Mouse (Mus musculus) forebrain, embryonic 11.5 days (tissue): ENCODE measurements around the gene Prss27. TPM values are rescaled to one million over a fixed set of nuclear protein-coding genes. Genes with fewer than 3 reads are reported as not detected.

Experiments used
- ATAC-seq: fragments of 200-750 bp; cut with Nextera tagmentation; replicated peaks from 2 replicates; pipeline ENCODE4 v1.8.0; 2017; ENCODE audit warnings: moderate TSS enrichment; ENCODE audit not compliant: low FRiP score
- DNase-seq: peaks from one replicate; pipeline ENCODE4 v3.0.0-alpha.2; 2017; ENCODE audit warnings: low spot score
- H3K27ac ChIP-seq: fragments of 300-500 bp; sonication (generic); 2 replicates; pipeline ENCODE4 v1.5.1; 2014; ENCODE audit warnings: low read depth, low read length
- H3K27me3 ChIP-seq: fragments of 300-500 bp; sonication (generic); 2 replicates; pipeline ENCODE4 v1.6.1; 2014; ENCODE audit warnings: mild to moderate bottlenecking, low read length, mixed read lengths; ENCODE audit not compliant: control insufficient read depth, insufficient read depth
- H3K36me3 ChIP-seq: fragments of 300-500 bp; sonication (generic); 2 replicates; pipeline ENCODE4 v1.6.1; 2014; ENCODE audit warnings: mild to moderate bottlenecking, low read length, moderate library complexity, mixed read lengths; ENCODE audit not compliant: control insufficient read depth, insufficient read depth
- H3K4me1 ChIP-seq: fragments of 300-500 bp; sonication (generic); replicated peaks from 2 replicates; pipeline ENCODE4 v1.6.1; 2014; ENCODE audit warnings: low read length, mixed read lengths; ENCODE audit not compliant: control insufficient read depth, insufficient read depth
- H3K4me2 ChIP-seq: fragments of 300-500 bp; sonication (generic); 2 replicates; pipeline ENCODE4 v1.6.1; 2014; ENCODE audit warnings: low read depth, mild to moderate bottlenecking, low read length, moderate library complexity, mixed read lengths; ENCODE audit not compliant: severe bottlenecking
- H3K4me3 ChIP-seq: fragments of 300-500 bp; sonication (generic); 2 replicates; pipeline ENCODE4 v1.5.1; 2014; ENCODE audit warnings: low read depth, low read length
- H3K9ac ChIP-seq: fragments of 300-500 bp; sonication (generic); 2 replicates; pipeline ENCODE4 v1.6.1; 2014; ENCODE audit warnings: low read length
- H3K9me3 ChIP-seq: fragments of 300-500 bp; sonication (generic); 2 replicates; pipeline ENCODE4 v1.6.1; 2016; ENCODE audit warnings: low read length, mixed read lengths; ENCODE audit not compliant: control insufficient read depth
- WGBS: fragments of 180-500 bp; shearing (Covaris S2); extraction: QIAGEN DNeasy Blood & Tissue Kit; methylation state at CpG from one replicate; pipeline ENCODE4 v1.1.7; 2014; 5-methylcytosine and 5-hydroxymethylcytosine counted together
- polyA plus RNA-seq: library from polyadenylated mRNA; unstranded; fragments of >200 nt; fragmentation: Nextera tagmentation; extraction: Ambion mirVana; gene quantifications from 2 replicates; pipeline ENCODE4 v1.2.1, GENCODE M21; 2014

Gene Prss27
- polyA plus RNA-seq, 1 experiment from 2014 or later: 0.15 TPM

DNA sequence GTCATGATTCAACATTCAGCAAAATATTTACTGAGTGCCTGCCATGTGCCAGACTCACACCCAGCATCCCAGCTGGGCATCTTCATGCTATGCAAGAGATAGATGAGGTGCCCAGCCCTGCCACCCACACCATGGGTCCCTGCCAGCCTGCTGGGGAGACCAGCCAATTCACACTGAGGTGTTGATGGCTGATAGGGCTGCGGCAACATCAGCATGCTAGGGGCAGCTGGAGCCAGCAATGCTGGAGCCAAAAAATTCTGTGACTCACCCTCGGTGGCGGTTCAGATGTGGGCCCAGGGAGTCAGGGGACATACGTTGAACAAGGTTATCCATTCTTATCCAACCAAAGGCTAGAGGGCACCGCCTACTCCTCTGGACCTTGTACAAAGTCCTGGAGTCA is 37.5 kb upstream of the Prss27 start:
- H3K4me2 ChIP-seq: no peak overlapping the region
- H3K27me3 ChIP-seq: no peaks in the 10 kb centered on the region
- WGBS: 86% methylated on average over 5 of the region's 5 CpGs
- H3K9me3 ChIP-seq: no peaks in the 10 kb centered on the region
- H3K4me1 ChIP-seq: no peaks in the 10 kb centered on the region
- no peak overlapping the region for H3K4me3 ChIP-seq
- DNase-seq: no peak
- ATAC-seq: no peak
- no peaks in the 10 kb centered on the region for H3K36me3 ChIP-seq
- no peak overlapping the region for H3K27ac ChIP-seq
- no peak overlapping the region for H3K9ac ChIP-seq

DNA sequence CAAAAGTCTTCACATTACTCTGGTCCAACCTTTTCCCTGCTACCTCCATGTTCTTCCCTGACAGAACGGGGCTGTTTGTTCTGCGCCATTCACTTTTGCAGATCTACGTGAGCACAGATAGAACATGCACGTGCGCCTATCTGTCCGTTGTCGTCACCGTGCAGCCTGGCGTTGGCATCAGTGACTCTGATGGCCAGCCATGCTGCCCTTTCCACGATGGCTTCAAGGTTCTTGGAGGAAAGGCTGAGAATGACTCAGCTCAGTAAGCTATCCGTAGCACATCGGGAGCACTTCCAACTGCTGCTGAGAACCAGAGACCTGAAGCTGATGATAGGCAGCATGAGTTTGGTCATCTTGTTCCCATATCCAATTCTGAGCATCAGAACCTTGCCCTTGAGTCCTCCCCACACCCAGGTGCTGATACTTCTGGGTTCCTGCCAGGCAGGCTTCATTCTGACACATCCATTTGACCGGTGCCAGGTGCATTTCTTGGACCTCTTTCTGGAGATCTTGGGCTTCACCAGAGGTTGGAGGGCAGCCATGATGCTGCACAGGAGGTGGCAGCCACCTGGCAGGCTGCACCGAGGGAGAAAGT is 33.8 kb upstream of the Prss27 start:
- Histone ChIP-seq H3K27ac (no peak overlapping the region), H3K4me3 (no peak overlapping the region), H3K4me2 (no peak overlapping the region), H3K9ac (no peak overlapping the region), H3K36me3 (no peaks in the 10 kb centered on the region), H3K27me3 (no peaks in the 10 kb centered on the region), H3K4me1 (no peaks in the 10 kb centered on the region), H3K9me3 (no peaks in the 10 kb centered on the region)
- 92% methylated on average over 14 of the region's 14 CpGs for WGBS
- ATAC-seq: no peak
- DNase-seq: no peak

DNA sequence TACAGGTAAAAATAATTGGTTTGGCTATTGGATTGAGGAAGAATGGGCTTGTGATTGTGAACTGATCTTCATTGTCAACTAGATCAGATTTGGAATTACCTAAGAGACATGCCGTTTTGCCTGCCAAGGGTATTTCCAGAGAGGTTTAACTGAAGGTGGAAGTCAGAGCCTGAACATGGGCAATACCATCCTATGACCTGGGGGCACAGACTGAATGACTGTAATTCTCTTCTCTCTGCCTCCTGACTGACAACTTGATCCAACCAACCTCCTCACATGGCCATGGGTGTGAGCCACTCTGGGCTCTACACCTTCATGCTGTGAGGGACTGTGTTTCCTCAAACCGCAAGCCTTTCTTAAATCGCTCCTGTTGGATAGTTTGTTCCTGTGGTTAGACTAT is 32.9 kb upstream of the Prss27 start:
- H3K9ac ChIP-seq: no peak overlapping the region
- no peaks in the 10 kb centered on the region for H3K4me1 ChIP-seq
- H3K27me3 ChIP-seq: no peaks in the 10 kb centered on the region
- H3K27ac ChIP-seq: no peak overlapping the region
- ATAC-seq (no peak), DNase-seq (no peak)
- no peak overlapping the region for H3K4me2 ChIP-seq
- 90% methylated on average over 3 of the region's 3 CpGs for WGBS
- no peaks in the 10 kb centered on the region for H3K36me3 ChIP-seq
- no peak overlapping the region for H3K4me3 ChIP-seq
- no peaks in the 10 kb centered on the region for H3K9me3 ChIP-seq

DNA sequence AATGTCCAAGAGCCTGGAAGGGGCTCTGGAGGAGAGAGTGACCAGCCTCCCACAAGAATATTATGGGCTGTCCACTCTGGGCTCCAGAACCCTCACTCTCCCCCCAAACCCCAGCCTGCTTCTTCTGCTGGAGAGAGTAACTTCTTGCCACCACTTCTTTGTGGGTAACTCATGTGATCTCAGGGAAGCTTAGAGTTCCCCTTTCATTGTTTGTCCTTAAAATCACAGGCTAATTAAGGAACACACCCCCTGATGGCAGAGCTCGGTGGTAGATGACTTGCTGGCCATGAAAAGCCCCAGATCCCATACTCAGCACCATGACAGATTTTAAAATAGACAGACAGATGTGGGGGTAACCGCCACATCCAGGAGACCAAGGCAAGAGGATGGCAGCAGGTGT is 31.0 kb upstream of the Prss27 start:
- Histone ChIP-seq H3K9ac (no peak overlapping the region), H3K9me3 (no peaks in the 10 kb centered on the region), H3K4me2 (no peak overlapping the region), H3K4me1 (no peaks in the 10 kb centered on the region), H3K4me3 (no peak overlapping the region), H3K27ac (no peak overlapping the region), H3K27me3 (no peaks in the 10 kb centered on the region), H3K36me3 (no peaks in the 10 kb centered on the region)
- 46% methylated on average over 2 of the region's 2 CpGs for WGBS
- ATAC-seq: no peak
- DNase-seq: no peak

DNA sequence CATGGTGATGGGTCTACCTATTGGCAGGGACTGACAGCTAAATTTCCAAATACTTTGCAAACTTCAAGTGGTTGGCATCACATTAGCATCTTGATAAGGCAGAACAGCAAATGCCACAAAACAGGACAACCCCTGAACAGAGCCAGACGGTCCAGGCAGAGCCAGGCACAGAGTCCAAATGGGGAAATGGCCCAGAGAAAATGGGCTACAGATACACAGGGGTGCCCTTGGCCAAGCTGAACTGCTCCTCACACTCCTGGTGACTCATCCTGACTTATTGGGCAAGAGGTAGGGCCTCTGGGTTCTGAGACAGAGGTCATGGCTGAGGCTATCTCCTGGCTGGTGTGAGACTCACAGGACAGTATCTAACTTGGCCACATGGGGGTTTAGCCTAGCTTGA is 30.6 kb upstream of the Prss27 start:
- no peak for ATAC-seq
- H3K36me3 ChIP-seq: no peaks in the 10 kb centered on the region

DNA sequence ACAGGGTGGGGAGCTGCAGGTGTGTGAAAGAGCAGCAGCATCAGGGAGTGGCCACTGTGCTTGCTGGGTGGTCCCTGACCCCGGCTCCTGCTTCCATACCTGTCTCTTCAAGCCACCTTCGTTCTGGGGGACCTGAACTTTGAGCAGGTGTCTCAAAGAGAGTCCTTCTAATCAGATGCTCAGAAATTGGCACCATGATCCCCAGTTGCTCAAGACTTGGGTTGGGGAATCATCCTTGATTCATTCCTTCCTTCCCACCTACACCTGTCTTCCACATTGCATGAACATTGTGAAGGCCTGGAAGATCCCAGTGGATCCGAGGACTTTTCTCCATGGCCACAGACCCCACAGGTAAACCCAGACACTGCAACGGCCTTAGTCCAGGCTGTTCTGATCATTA is 29.8 kb upstream of the Prss27 start:
- Histone ChIP-seq H3K4me3 (no peak overlapping the region), H3K4me2 (no peak overlapping the region), H3K4me1 (no peaks in the 10 kb centered on the region), H3K9me3 (no peaks in the 10 kb centered on the region), H3K9ac (no peak overlapping the region), H3K27me3 (no peaks in the 10 kb centered on the region), H3K36me3 (no peaks in the 10 kb centered on the region), H3K27ac (no peak overlapping the region)
- 81% methylated on average over 4 of the region's 4 CpGs for WGBS
- no peak for ATAC-seq
- no peak for DNase-seq

More for the DNA sequence above, 30.6 kb upstream of the Prss27 start:
- no peak overlapping the region for H3K4me3 ChIP-seq
- DNase-seq: no peak
- no peaks in the 10 kb centered on the region for H3K27me3 ChIP-seq
- H3K4me1 ChIP-seq: no peaks in the 10 kb centered on the region
- H3K9ac ChIP-seq: no peak overlapping the region
- no peak overlapping the region for H3K4me2 ChIP-seq
- WGBS: 71% methylated on average over 1 of the region's 1 CpGs
- no peak overlapping the region for H3K27ac ChIP-seq
- no peaks in the 10 kb centered on the region for H3K9me3 ChIP-seq

DNA sequence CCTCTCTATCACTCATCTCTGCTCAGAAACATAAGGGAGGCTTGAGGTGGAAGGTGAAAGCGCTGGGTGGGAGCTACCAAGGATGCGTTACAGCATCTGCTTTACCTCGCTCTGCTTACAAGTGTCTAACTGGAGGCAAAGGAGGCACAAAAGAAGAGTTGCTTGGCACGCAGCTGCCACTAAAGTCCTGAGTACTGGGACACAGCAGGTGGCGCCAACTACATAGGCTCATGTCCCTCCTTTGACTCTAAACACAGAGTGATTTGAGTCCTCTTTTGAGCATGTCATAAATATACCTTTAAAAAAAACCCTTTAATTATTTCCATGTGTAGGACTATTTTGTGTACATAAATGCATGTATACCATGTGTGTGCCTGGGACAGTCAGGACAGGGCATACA is 28.3 kb upstream of the Prss27 start:
- Histone ChIP-seq H3K9ac (no peak overlapping the region), H3K36me3 (no peaks in the 10 kb centered on the region), H3K27ac (no peak overlapping the region), H3K9me3 (no peaks in the 10 kb centered on the region), H3K4me2 (no peak overlapping the region), H3K4me1 (no peaks in the 10 kb centered on the region), H3K4me3 (no peak overlapping the region), H3K27me3 (no peaks in the 10 kb centered on the region)
- DNase-seq (no peak), ATAC-seq (no peak)
- WGBS: 63% methylated on average over 5 of the region's 5 CpGs

DNA sequence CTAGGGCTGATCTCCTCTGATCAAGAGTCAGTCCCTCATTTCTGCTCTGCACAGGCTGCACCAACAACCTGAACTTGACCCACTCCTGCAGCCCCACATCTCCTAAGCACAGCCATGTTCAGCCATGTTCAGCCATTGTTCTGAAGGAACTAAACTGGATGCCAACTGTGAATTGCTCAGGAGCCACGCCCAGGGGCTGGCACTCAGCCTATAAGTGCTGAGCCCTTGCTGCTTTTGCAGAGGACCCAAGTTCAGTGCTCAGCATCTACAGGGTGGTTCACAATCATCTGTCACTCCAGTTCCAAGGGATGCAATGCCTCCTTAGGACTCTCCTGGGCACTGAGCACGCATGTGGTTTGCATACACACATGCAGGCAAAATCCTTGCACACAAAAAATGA is 25.0 kb upstream of the Prss27 start:
- H3K4me3 ChIP-seq: no peak overlapping the region
- H3K4me2 ChIP-seq: no peak overlapping the region
- H3K9me3 ChIP-seq: no peaks in the 10 kb centered on the region
- DNase-seq (no peak), ATAC-seq (no peak)
- H3K9ac ChIP-seq: no peak overlapping the region
- no peak overlapping the region for H3K27ac ChIP-seq
- no peaks in the 10 kb centered on the region for H3K27me3 ChIP-seq
- no peaks in the 10 kb centered on the region for H3K4me1 ChIP-seq
- 86% methylated on average over 2 of the region's 2 CpGs for WGBS
- no peaks in the 10 kb centered on the region for H3K36me3 ChIP-seq

DNA sequence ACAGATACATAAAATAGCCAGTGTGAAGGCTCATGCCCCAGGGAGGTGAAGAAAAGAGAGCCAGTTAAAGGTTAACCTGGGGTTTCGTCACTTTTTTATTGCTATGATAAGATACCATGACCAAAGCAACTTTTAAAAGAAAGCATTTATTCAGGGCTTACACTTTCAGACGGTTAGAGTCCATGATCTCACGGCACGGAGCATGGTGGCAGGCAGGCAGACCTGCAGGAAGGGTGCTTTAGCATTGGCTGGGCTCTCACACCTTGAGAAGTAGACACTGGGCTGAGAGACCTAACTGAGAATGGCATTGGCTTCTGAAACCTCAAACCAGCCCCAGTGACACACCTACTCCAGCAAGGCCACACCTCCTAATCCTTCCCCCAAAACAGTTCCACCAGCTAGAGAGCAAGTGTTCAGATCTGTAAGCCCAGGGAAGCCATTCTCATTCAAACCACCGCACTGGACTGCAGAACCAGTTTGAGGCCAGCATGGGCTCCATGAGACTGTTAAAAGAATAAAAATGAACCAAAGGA is 23.4 kb upstream of the Prss27 start:
- no peak overlapping the region for H3K27ac ChIP-seq
- no peak overlapping the region for H3K4me2 ChIP-seq
- ATAC-seq (no peak), DNase-seq (no peak)
- WGBS: 90% methylated on average over 5 of the region's 5 CpGs
- no peaks in the 10 kb centered on the region for H3K4me1 ChIP-seq
- H3K27me3 ChIP-seq: no peaks in the 10 kb centered on the region
- H3K9ac ChIP-seq: no peak overlapping the region
- H3K36me3 ChIP-seq: no peaks in the 10 kb centered on the region
- no peaks in the 10 kb centered on the region for H3K9me3 ChIP-seq
- no peak overlapping the region for H3K4me3 ChIP-seq
